Mouse (Mus musculus): ENCODE measurements around the gene Mras.

The Mras gene

GRCm38 (mm10) chr9:99440941-99441340, 3.8 kb upstream of the Mras start:
- DNase-seq (ENCODE audit: low spot score in 2 of 2) = no peak

GRCm38 (mm10) chr9:99439064-99439463, 1.9 kb upstream of the Mras start:
- no peak for DNase-seq (ENCODE audit: low spot score in 2 of 2)

GRCm38 (mm10) chr9:99437781-99438565, 792 bp upstream of the Mras start:
- DNase-seq (ENCODE audit: low spot score in 2 of 2) = no peak

- DNase-seq (ENCODE audit: low spot score in 2 of 2) = peak; percentile 72 to 77
These were observed 775 bp downstream of the Mras start for GRCm38 (mm10) chr9:99436182-99437030.

- DNase-seq (ENCODE audit: low spot score in 2 of 2) = no peak
These were observed 1.5 kb downstream of the Mras start for GRCm38 (mm10) chr9:99435619-99436181.

GRCm38 (mm10) chr9:99434892-99435618, 2.1 kb downstream of the Mras start:
- peak in 1 of 2 experiments; percentile 39 for DNase-seq (ENCODE audit: low spot score in 2 of 2)

GRCm38 (mm10) chr9:99432478-99432877, 4.7 kb downstream of the Mras start:
- no peak for DNase-seq (ENCODE audit: low spot score in 2 of 2)

- no peak for DNase-seq (ENCODE audit: low spot score in 2 of 2)
These were observed 5.2 kb downstream of the Mras start for GRCm38 (mm10) chr9:99431963-99432362.

- DNase-seq (ENCODE audit: low spot score in 2 of 2) = no peak
These were observed 5.8 kb downstream of the Mras start for GRCm38 (mm10) chr9:99431346-99431745.

- no peak for DNase-seq (ENCODE audit: low spot score in 2 of 2)
These were observed 6.4 kb downstream of the Mras start for GRCm38 (mm10) chr9:99430806-99431205.

- no peak for DNase-seq (ENCODE audit: low spot score in 2 of 2)
These were observed 7.3 kb downstream of the Mras start for GRCm38 (mm10) chr9:99429845-99430244.

- no peak for DNase-seq (ENCODE audit: low spot score in 2 of 2)
These were observed 8.4 kb downstream of the Mras start for GRCm38 (mm10) chr9:99428601-99429331.

- no peak for DNase-seq (ENCODE audit: low spot score in 2 of 2)
These were observed 11.9 kb downstream of the Mras start for GRCm38 (mm10) chr9:99425262-99425661.

- DNase-seq (ENCODE audit: low spot score in 2 of 2) = no peak
These were observed 12.7 kb downstream of the Mras start for GRCm38 (mm10) chr9:99424574-99424863.

- DNase-seq (ENCODE audit: low spot score in 2 of 2) = no peak
These were observed 13.2 kb downstream of the Mras start for GRCm38 (mm10) chr9:99423692-99424573.

GRCm38 (mm10) chr9:99421914-99422313, 15.3 kb downstream of the Mras start:
- DNase-seq (ENCODE audit: low spot score in 2 of 2) = no peak

- DNase-seq (ENCODE audit: low spot score in 2 of 2) = no peak
These were observed 17.1 kb downstream of the Mras start for GRCm38 (mm10) chr9:99419951-99420701.

- DNase-seq (ENCODE audit: low spot score in 2 of 2) = no peak
These were observed 18.8 kb downstream of the Mras start for GRCm38 (mm10) chr9:99418377-99418776.

- DNase-seq (ENCODE audit: low spot score in 2 of 2) = no peak
These were observed 19.8 kb downstream of the Mras start for GRCm38 (mm10) chr9:99417288-99417846.
